Mouse (Mus musculus): Measurements from ENCODE around the gene Cd160. TPM values are rescaled to one million over a fixed set of nuclear protein-coding genes. Genes with fewer than 3 reads are reported as not detected.

Gene Cd160
- 0.04 TPM in 1 of 2 replicates, not detected in the other for total RNA-seq (2012; rRNA removed)
- polyA plus RNA-seq (2012; ENCODE audit: insufficient read depth in 1 of 2, insufficient read length in 2 of 2, low read depth in 1 of 2, low replicate concordance in 2 of 2, missing spikeins in 1 of 2): under 1 TPM in 1 of 2 experiments, not detected in 1; 0.32 TPM

- TF ChIP-seq MAZ (IDR thresholded peaks at IDR 0.05; ENCODE audit: low read depth, low read length): no peak
- TF ChIP-seq UBTF (IDR thresholded peaks at IDR 0.05; ENCODE audit: borderline replicate concordance, insufficient read depth, low read depth, low read length): 0 out of 2 replicates have a peak, but pooled peaks have one; percentile 34
- TF ChIP-seq EP300 (IDR thresholded peaks at IDR 0.05; ENCODE audit: low read depth in 1 of 2, low read length in 2 of 2): 0 out of 4 replicates have a peak, but pooled peaks of 1 of the 2 experiments have one; percentile 11
- no peak for TF ChIP-seq CHD1 (IDR thresholded peaks at IDR 0.05; ENCODE audit: low read depth, low read length)
- no peak for TF ChIP-seq ZKSCAN1 (IDR thresholded peaks at IDR 0.05; ENCODE audit: low read depth, low read length)
- Histone ChIP-seq H3K27me3 (ENCODE audit: control insufficient read depth in 1 of 2, insufficient read depth in 2 of 2, low read length in 2 of 2) (peaks cover 5 to 9% of the 10 kb centered on the region in 2 experiments; a peak in 2 of 4 replicates), H3K27ac (ENCODE audit: control insufficient read depth, low read depth, low read length) (no peak within 1 kb of the TSS), H3K9ac (ENCODE audit: control insufficient read depth, low read depth, low read length, poor library complexity, severe bottlenecking) (no peak within 1 kb of the TSS), H3K4me1 (ENCODE audit: control insufficient read depth in 1 of 2, insufficient read depth in 2 of 2, low read length in 2 of 2) (no peaks in the 10 kb centered on the region), H3K4me3 (ENCODE audit: control insufficient read depth in 1 of 2, insufficient read depth in 1 of 2, low read depth in 2 of 2, low read length in 2 of 2) (no peak within 1 kb of the TSS), H3K9me3 (replicated peaks; ENCODE audit: insufficient read depth, low read length) (no peaks in the 10 kb centered on the region), H3K79me2 (ENCODE audit: control insufficient read depth, insufficient read depth, low read length, poor library complexity) (no peaks in the 10 kb centered on the region), H3K36me3 (ENCODE audit: control insufficient read depth in 1 of 2, insufficient read depth in 2 of 2, low read length in 2 of 2) (no peaks in the 10 kb centered on the region)
- no peak for DNase-seq (ENCODE audit: low read depth, low spot score)
Measured at GRCm38 (mm10) chr3:96828984-96829383, at the start of gene Cd160, which contains the start of gene Pdzk1. TSS of gene Cd160 (minus strand) at chr3:96829351. TSS of gene Pdzk1 (plus strand) at chr3:96829284.

GRCm38 (mm10) chr3:96874808-96875571, 45.8 kb upstream of the Cd160 start:
- Histone ChIP-seq H3K9me3 (replicated peaks; ENCODE audit: insufficient read depth, low read length) (no peaks in the 10 kb centered on the region), H3K4me1 (ENCODE audit: control insufficient read depth in 1 of 2, insufficient read depth in 2 of 2, low read length in 2 of 2) (no peaks in the 10 kb centered on the region), H3K36me3 (ENCODE audit: control insufficient read depth in 1 of 2, insufficient read depth in 2 of 2, low read length in 2 of 2) (peaks cover 0 to 41% of the 10 kb centered on the region in 2 experiments; a peak in 2 of 4 replicates), H3K27ac (ENCODE audit: control insufficient read depth, low read depth, low read length) (no peak overlapping the region), H3K79me2 (ENCODE audit: control insufficient read depth, insufficient read depth, low read length, poor library complexity) (no peaks in the 10 kb centered on the region), H3K4me3 (ENCODE audit: control insufficient read depth in 1 of 2, insufficient read depth in 1 of 2, low read depth in 2 of 2, low read length in 2 of 2) (no peak overlapping the region), H3K27me3 (ENCODE audit: control insufficient read depth in 1 of 2, insufficient read depth in 2 of 2, low read length in 2 of 2) (no peaks in the 10 kb centered on the region), H3K9ac (ENCODE audit: control insufficient read depth, low read depth, low read length, poor library complexity, severe bottlenecking) (no peak overlapping the region)
- DNase-seq (ENCODE audit: low read depth, low spot score): no peak
- TF ChIP-seq POLR2A (IDR thresholded peaks at IDR 0.05; ENCODE audit: control insufficient read depth in 1 of 2, insufficient read depth in 1 of 2, low read depth in 1 of 2, low read length in 2 of 2, poor library complexity in 1 of 2) (no peak), EP300 (IDR thresholded peaks at IDR 0.05; ENCODE audit: low read depth in 1 of 2, low read length in 2 of 2) (no peak), USF2 (IDR thresholded peaks at IDR 0.05; ENCODE audit: borderline replicate concordance in 1 of 2, insufficient read depth in 1 of 2, low read depth in 1 of 2, low read length in 2 of 2) (no peak), UBTF (IDR thresholded peaks at IDR 0.05; ENCODE audit: borderline replicate concordance, insufficient read depth, low read depth, low read length) (no peak), GATA1 (IDR thresholded peaks at IDR 0.05; ENCODE audit: low read depth, low read length) (no peak), CHD1 (IDR thresholded peaks at IDR 0.05; ENCODE audit: low read depth, low read length) (no peak), ETS1 (IDR thresholded peaks at IDR 0.05; ENCODE audit: low read depth, low read length) (no peak), SIN3A (IDR thresholded peaks at IDR 0.05; ENCODE audit: low read length) (no peak), POLR2AphosphoS5 (IDR thresholded peaks at IDR 0.05; ENCODE audit: borderline replicate concordance, low read depth, low read length) (no peak), USF1 (IDR thresholded peaks at IDR 0.05; ENCODE audit: low read depth, low read length) (no peak), MAZ (IDR thresholded peaks at IDR 0.05; ENCODE audit: low read depth, low read length) (no peak), ZKSCAN1 (IDR thresholded peaks at IDR 0.05; ENCODE audit: low read depth, low read length) (no peak)
